Mouse (Mus musculus): ENCODE data around the gene Dad1. TPM values are rescaled to one million over a fixed set of nuclear protein-coding genes. Genes with fewer than 3 reads are reported as not detected.

The Dad1 gene
- polyA plus RNA-seq, 1 experiment = 309 TPM

DNA sequence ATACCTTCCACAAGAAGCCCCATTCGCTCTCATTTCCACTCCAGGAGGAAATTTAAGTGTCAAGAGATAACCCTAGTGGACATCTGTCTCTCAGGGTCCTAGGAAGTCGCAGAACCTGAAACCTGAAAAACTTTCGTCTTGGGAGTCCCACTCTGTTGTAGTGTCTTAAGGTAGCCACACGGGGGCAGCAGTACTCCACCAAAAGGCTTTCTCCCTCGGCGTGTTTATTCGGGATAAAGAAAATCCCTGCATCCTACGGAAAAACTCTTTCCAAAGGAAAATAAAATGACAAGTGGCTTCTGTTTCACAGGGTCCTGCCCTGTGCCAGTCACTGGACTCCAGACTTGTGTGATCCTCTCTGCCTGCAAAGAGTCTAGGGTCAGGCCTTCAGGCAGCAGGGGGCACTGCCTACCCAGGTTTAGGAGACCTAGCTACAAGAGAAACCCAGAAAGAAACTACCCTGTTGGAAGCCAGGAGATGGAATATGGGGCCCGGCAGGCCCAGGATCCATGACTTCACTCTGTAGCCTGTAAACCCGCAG is 25.9 kb downstream of the Dad1 start:
- no peaks in the 10 kb centered on the region for H3K27me3 ChIP-seq (ENCODE audit: control insufficient read depth, insufficient read depth, low read length)
- H3K4me1 ChIP-seq (ENCODE audit: control insufficient read depth, insufficient read depth, insufficient read length) = peaks cover 46% of the 10 kb centered on the region
- peak overlapping the region; percentile 97 for H3K27ac ChIP-seq (ENCODE audit: insufficient read depth, low read length)
- TF ChIP-seq CTCF (IDR thresholded peaks at IDR 0.05; ENCODE audit: extremely low read depth, insufficient read depth, insufficient read length, insufficient replicate concordance) (peak; percentile 62; the same call in 1 of the 2 replicates), POLR2A (IDR thresholded peaks at IDR 0.05; ENCODE audit: low read depth, low read length) (no peak)
- DNase-seq (ENCODE audit: low read depth in 1 of 2, low spot score in 2 of 2) = peak; percentile 80 to 83
- peak overlapping the region; percentile 51; the same call in 1 of the 2 replicates for H3K4me3 ChIP-seq (ENCODE audit: extremely low read depth, insufficient read depth, insufficient read length)
- under 1% methylated on average over 10 of the region's 10 CpGs for WGBS
- no peaks in the 10 kb centered on the region for H3K36me3 ChIP-seq (ENCODE audit: control insufficient read depth, insufficient read depth, low read length)

DNA sequence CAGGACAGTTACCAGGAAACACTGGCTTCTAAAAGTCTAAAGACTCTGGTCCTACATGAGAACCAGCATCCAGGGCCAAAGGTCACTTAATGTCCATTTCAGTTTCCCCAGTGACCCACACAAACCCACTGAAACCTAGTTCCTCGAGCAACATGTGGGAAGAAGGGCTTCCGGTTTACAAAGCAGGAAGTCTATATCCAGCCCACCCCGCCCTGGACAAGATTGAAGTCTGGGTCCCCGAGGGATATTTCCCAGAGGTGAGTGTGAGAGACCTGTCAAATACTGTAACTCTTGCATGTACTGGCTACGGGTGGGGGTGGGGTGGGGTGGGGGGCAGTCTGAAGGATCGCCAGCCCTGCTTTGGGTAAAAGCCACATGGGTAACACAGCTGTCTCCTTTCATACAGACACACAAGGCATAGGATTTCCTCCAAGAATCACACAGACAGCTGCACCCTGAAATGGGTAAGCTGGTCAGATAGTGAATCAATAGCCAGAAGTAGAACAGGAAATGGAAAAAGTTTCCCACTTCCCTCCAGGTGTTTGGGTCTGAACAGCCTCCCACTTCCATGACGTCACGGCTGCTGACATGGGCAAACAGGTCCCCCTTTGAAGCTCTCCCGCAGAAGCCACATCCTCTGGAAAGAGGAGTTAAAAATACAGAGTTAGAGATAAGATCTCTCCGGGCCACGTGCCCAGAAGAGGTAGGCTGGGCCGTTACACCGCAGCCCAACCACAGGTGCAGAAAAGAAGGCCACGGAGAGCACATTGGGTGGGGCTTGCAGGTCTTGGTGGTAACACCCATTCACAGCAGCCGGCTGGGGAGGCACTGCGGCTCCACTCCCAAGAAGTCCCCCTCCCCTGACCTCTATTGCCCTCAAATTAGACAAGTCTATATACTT is 26.7 kb downstream of the Dad1 start:
- TF ChIP-seq POLR2A (IDR thresholded peaks at IDR 0.05; ENCODE audit: low read depth, low read length) = peak; percentile 57
- no peak for TF ChIP-seq CTCF (IDR thresholded peaks at IDR 0.05; ENCODE audit: extremely low read depth, insufficient read depth, insufficient read length, insufficient replicate concordance)
- WGBS = 4% methylated on average over 16 of the region's 16 CpGs
- Histone ChIP-seq H3K4me1 (ENCODE audit: control insufficient read depth, insufficient read depth, insufficient read length) (peaks cover 50% of the 10 kb centered on the region), H3K36me3 (ENCODE audit: control insufficient read depth, insufficient read depth, low read length) (no peaks in the 10 kb centered on the region), H3K4me3 (ENCODE audit: extremely low read depth, insufficient read depth, insufficient read length) (peak overlapping the region; percentile 43; the same call in 1 of the 2 replicates), H3K27ac (ENCODE audit: insufficient read depth, low read length) (peak overlapping the region; percentile 97), H3K27me3 (ENCODE audit: control insufficient read depth, insufficient read depth, low read length) (no peaks in the 10 kb centered on the region)
- peak; percentile 87 to 99 for DNase-seq (ENCODE audit: low read depth in 1 of 2, low spot score in 2 of 2)

DNA sequence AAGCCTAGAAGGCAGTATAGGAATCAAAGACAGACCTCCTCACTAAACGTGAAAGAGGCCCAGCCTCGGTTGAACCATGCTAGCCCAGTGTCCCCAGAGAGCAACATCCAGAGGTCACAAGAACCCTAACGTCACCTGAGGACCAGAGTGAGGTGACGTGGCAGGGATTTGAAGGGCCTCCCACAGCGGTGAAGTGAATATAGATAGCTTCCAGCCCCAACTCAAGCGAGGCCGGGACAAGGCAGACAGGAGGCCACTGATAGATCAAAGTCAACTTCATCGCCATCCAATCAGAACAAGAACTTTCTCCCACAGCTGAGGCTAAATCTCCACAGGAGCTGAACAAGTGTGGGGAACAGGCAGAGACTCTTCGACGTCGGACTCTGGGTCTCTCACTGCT is 28.2 kb downstream of the Dad1 start:
- Histone ChIP-seq H3K27me3 (ENCODE audit: control insufficient read depth, insufficient read depth, low read length) (no peaks in the 10 kb centered on the region), H3K36me3 (ENCODE audit: control insufficient read depth, insufficient read depth, low read length) (no peaks in the 10 kb centered on the region), H3K4me3 (ENCODE audit: extremely low read depth, insufficient read depth, insufficient read length) (no peak overlapping the region), H3K27ac (ENCODE audit: insufficient read depth, low read length) (peak overlapping the region; percentile 97), H3K4me1 (ENCODE audit: control insufficient read depth, insufficient read depth, insufficient read length) (peaks cover 48% of the 10 kb centered on the region)
- TF ChIP-seq POLR2A (IDR thresholded peaks at IDR 0.05; ENCODE audit: low read depth, low read length) (no peak), CTCF (IDR thresholded peaks at IDR 0.05; ENCODE audit: extremely low read depth, insufficient read depth, insufficient read length, insufficient replicate concordance) (no peak)
- no peak for DNase-seq (ENCODE audit: low read depth in 1 of 2, low spot score in 2 of 2)
- WGBS = 60% methylated on average over 11 of the region's 11 CpGs

DNA sequence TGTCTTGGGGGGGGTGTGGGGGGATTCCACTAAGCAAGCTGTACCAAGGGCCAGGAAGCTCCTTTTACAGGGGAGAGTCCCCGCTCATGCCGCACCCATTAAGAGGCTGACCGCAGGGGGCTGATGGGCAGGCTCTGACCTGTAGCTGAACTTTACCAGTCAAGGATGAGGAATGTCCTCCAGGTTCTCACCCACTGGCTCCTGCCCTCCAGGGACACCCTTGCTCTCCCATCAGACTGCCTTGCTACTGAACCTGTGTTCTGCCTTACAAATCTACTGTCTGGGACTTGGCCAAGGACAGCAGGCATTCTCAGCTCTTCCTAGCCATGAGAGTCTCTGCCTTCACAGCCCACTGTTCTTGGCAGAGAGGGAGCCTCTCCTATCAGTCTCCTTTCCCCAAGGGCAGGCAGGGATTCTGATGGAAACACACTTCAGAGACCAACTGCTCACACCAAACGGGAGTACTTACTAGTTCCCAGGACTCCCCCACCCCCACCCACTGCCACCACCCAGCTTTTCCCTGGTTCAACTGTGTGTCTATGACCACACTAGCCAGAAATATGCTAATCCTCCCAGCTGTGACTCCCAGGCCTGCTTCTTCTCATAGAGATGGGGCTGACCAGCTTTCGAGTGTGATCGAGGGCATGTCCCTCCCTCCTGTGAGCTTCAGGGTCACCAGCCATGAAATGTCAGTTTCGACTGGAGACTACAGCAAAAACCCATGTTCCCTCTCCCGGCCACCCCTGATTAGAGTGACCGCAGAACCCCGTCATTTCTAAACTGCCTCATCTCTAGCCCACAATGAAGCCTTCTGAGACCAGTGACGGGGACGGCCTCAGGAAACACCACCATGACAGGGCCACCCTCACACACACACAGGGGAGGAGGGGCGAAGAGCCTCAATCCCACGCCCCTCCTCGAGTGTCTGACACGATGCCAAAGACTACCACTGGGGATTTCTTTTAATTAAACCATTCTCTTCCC is 29.1 kb downstream of the Dad1 start:
- TF ChIP-seq CTCF (IDR thresholded peaks at IDR 0.05; ENCODE audit: extremely low read depth, insufficient read depth, insufficient read length, insufficient replicate concordance) = no peak
- TF ChIP-seq POLR2A (IDR thresholded peaks at IDR 0.05; ENCODE audit: low read depth, low read length) = no peak
- WGBS = 31% methylated on average over 16 of the region's 16 CpGs
- Histone ChIP-seq H3K27ac (ENCODE audit: insufficient read depth, low read length) (peak overlapping the region; percentile 65), H3K27me3 (ENCODE audit: control insufficient read depth, insufficient read depth, low read length) (no peaks in the 10 kb centered on the region), H3K4me3 (ENCODE audit: extremely low read depth, insufficient read depth, insufficient read length) (no peak overlapping the region), H3K4me1 (ENCODE audit: control insufficient read depth, insufficient read depth, insufficient read length) (peaks cover 42% of the 10 kb centered on the region), H3K36me3 (ENCODE audit: control insufficient read depth, insufficient read depth, low read length) (no peaks in the 10 kb centered on the region)
- peak; percentile 24 to 57 for DNase-seq (ENCODE audit: low read depth in 1 of 2, low spot score in 2 of 2)

DNA sequence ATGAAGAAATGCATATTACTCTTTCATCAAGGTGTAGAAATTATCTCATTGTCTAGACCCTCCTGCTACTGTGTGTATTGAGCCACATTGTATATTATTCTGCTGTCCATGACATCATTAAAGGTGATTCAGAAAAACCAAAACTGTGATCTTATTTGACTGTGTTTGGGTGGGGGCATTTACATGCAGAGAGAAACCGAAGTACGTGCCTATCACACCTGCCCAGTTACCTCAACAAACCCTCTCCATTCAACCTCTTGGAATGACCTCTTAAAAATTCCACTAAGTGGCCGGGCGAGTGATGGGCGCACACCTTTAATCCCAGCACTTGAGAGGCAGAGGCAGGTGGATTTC is 29.9 kb downstream of the Dad1 start:
- no peak overlapping the region for H3K4me3 ChIP-seq (ENCODE audit: extremely low read depth, insufficient read depth, insufficient read length)
- H3K27ac ChIP-seq (ENCODE audit: insufficient read depth, low read length) = peak overlapping the region; percentile 65
- peaks cover 41% of the 10 kb centered on the region for H3K4me1 ChIP-seq (ENCODE audit: control insufficient read depth, insufficient read depth, insufficient read length)
- no peaks in the 10 kb centered on the region for H3K27me3 ChIP-seq (ENCODE audit: control insufficient read depth, insufficient read depth, low read length)
- TF ChIP-seq CTCF (IDR thresholded peaks at IDR 0.05; ENCODE audit: extremely low read depth, insufficient read depth, insufficient read length, insufficient replicate concordance) = no peak
- TF ChIP-seq POLR2A (IDR thresholded peaks at IDR 0.05; ENCODE audit: low read depth, low read length) = no peak
- H3K36me3 ChIP-seq (ENCODE audit: control insufficient read depth, insufficient read depth, low read length) = no peaks in the 10 kb centered on the region
- DNase-seq (ENCODE audit: low read depth in 1 of 2, low spot score in 2 of 2) = no peak
- WGBS = 81% methylated on average over 5 of the region's 5 CpGs

DNA sequence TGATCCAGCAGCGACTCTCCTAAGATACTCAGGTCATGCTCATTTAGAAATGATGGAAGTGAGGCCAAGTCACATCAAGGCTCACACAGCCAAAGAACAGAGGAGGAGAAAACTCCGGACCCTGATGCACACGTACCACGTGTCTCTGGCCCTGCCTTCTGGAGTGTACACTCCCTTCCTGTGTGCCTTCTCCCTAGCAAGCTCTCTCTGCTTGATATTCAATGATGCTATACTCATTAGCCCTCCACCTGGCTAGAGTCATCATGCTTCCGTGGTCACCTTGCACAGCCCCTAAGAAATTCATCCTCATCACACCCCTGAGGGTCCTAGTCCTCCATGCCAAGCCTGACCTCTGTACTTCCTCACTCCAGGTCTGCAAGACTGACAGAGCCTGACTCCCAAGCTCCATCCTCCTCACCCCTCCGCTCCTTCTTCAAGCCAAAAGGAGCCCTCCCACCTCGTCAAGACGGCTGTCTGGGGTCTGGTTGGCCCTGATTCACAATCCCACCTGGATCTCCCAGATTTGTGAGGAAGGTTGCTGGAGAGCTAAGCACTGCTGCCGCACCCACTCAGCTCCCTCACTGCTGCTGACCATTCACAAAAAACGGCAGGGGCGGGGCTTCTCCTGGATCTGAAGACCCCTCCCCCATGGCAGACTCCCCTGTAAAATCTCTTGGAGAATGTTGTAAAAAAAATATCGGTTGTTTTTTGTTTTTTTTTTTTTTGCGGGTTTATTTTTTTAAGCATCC is 30.4 kb downstream of the Dad1 start:
- no peaks in the 10 kb centered on the region for H3K27me3 ChIP-seq (ENCODE audit: control insufficient read depth, insufficient read depth, low read length)
- H3K36me3 ChIP-seq (ENCODE audit: control insufficient read depth, insufficient read depth, low read length) = no peaks in the 10 kb centered on the region
- TF ChIP-seq POLR2A (IDR thresholded peaks at IDR 0.05; ENCODE audit: low read depth, low read length) = no peak
- TF ChIP-seq CTCF (IDR thresholded peaks at IDR 0.05; ENCODE audit: extremely low read depth, insufficient read depth, insufficient read length, insufficient replicate concordance) = no peak
- H3K4me1 ChIP-seq (ENCODE audit: control insufficient read depth, insufficient read depth, insufficient read length) = peaks cover 36% of the 10 kb centered on the region; the same call in 1 of the 2 replicates
- peak overlapping the region; percentile 63 for H3K27ac ChIP-seq (ENCODE audit: insufficient read depth, low read length)
- no peak for DNase-seq (ENCODE audit: low read depth in 1 of 2, low spot score in 2 of 2)
- no peak overlapping the region for H3K4me3 ChIP-seq (ENCODE audit: extremely low read depth, insufficient read depth, insufficient read length)
- 70% methylated on average over 13 of the region's 13 CpGs for WGBS
